Mouse (Mus musculus) spleen, adult 2 months (tissue): ENCODE results near the gene Cenpa.

Source experiments
- CTCF ChIP-seq: fragments of 200-500 bp; IDR thresholded peaks from 2 replicates; pipeline ENCODE4 v1.5.1; 2011; ENCODE audit warnings: mild to moderate bottlenecking, inconsistent platforms; ENCODE audit not compliant: insufficient read depth, insufficient read length, insufficient replicate concordance; ENCODE audit errors: extremely low read depth
- POLR2A ChIP-seq: fragments of 200-500 bp; IDR thresholded peaks from 2 replicates; pipeline ENCODE4 v1.6.1; 2011; ENCODE audit warnings: low read depth, low read length, inconsistent platforms

GRCm38 (mm10) chr5:30620567-30620966, 46.0 kb upstream of the Cenpa start:
- TF ChIP-seq CTCF (no peak), POLR2A (no peak)
